Mouse (Mus musculus) large intestine, adult 2 months (tissue): ENCODE data around the gene Gpsm3. TPM values are rescaled to one million over a fixed set of nuclear protein-coding genes. Genes with fewer than 3 reads are reported as not detected.

ENCODE experiments used
- DNase-seq: peaks from one replicate; pipeline ENCODE4 v3.0.0-alpha.2; 2012; ENCODE audit warnings: low read depth, low spot score
- WGBS: fragments of 180-500 bp; shearing (Covaris S2); methylation state at CpG from one replicate; pipeline ENCODE4 v1.1.7; 2018; 5-methylcytosine and 5-hydroxymethylcytosine counted together
- polyA plus RNA-seq: library from polyadenylated mRNA; depleted of rRNA; stranded (reverse); fragments of >200 nt; gene quantifications from 2 replicates; pipeline ENCODE4 v1.2.3, GENCODE M21; 2012

The Gpsm3 gene
- polyA plus RNA-seq, 1 experiment = 11.8 TPM

- no peak for DNase-seq
- WGBS = 50% methylated on average over 16 of the region's 16 CpGs
These were observed 36.6 kb downstream of the Gpsm3 start for GRCm38 (mm10) chr17:34626062-34626772.

DNA sequence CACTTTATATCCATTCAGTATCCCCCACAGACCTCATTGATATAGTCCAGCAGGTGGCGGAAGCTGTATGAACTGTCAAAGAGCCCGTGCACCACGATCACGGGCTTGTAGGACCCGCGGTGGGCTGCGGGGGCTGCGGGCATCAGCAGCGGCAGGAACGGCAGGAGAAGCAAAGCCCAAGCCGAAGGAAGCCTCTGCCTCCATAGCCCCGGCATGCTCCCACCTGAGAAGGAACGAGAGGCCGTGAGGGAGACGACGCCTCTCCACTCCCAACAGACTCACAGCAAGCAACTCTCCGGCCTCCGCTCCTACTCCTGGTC lies 37.1 kb downstream of the Gpsm3 start:
- DNase-seq = no peak
- under 1% methylated on average over 18 of the region's 18 CpGs for WGBS

DNA sequence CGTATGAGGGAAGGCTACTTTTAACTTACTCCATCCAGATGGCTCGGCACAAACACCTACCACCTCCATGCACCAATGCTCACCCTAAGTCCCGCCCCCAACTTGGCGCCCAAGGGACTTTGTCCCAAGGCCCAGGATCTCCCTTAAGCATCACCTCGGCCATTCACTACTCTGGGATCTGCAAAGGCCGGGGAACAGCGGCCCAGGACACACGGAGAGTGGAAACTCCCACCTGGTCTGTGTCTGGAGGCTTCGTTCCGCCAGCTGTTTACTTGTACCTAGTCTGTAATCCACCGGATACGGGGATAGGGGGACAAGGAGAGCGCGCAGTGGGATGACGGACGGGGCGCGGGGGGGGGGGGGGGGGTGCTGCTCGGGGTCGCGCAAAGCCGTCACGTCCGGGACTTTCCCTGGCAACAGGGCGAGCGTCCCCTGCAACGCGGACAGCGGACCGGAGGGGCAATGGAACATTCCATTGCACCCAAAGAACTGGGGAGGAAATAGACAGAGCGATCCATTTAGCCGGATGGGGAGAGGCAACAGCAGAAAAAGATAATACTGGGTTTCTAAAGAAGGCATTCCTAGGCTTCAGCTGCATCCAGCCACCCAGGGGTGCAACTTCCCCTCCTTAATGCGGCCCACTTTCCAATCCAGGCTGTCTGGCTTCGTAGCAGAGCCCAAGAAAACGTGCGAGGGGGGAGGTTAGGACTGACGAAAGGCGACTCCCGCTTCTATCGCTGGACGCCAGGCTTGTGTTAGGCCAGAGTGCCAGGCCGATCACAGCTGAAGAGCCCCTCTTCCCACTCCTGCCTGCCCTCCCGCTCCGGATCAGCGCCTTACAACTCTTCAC lies 37.7 kb downstream of the Gpsm3 start:
- peak; percentile 45 for DNase-seq
- 1% methylated on average over 45 of the region's 45 CpGs for WGBS

DNA sequence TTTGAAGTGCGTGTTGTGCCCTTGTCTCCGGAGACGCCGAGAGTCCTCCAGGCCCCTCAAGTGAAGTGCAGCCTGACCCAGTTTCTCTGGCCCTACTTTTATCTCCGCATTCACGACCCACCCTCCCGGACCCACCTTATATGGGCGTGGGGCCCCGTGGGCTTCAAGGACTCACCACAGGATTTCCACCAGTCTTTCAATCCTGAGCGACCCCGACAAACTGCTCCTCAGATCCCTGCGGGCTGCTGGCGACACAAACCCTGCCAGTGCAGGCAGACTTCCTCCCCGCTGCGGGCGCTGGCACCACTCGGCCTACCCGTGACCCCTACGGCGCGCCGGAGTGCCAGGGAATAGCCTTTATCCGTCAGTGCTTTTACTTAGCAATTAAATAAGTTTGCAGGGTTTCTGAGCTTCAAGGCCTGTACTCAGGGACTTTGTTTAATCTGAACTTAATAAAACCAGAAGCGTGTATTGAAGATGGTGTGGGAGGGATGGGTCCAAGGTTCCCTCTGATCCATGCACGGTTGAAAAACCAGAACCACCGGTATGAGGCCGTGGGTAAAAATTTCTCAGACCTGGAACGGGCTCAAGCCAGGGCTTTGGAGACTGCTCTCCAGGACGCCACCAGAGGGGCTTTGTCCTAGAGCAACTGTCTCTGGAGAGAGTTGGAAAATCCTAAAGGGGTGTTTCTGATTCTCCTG lies 38.5 kb downstream of the Gpsm3 start, which contains the start of gene Ppt2:
Gene Ppt2, minus strand, starts transcription at position 568 of the 701 bp plus-strand sequence.
- WGBS = 1% methylated on average over 29 of the region's 29 CpGs
- DNase-seq = no peak

- WGBS = 5% methylated on average over 5 of the region's 5 CpGs
These were observed 39.0 kb downstream of the Gpsm3 start for GRCm38 (mm10) chr17:34628644-34628967.

GRCm38 (mm10) chr17:34629221-34629751 lies 39.7 kb downstream of the Gpsm3 start, which contains the start of gene Prrt1:
Gene Prrt1, plus strand, starts transcription at chr17:34629533.
- 33% methylated on average over 16 of the region's 16 CpGs for WGBS
- no peak for DNase-seq

More at GRCm38 (mm10) chr17:34628644-34628967, 39.0 kb downstream of the Gpsm3 start:
- DNase-seq = no peak

DNA sequence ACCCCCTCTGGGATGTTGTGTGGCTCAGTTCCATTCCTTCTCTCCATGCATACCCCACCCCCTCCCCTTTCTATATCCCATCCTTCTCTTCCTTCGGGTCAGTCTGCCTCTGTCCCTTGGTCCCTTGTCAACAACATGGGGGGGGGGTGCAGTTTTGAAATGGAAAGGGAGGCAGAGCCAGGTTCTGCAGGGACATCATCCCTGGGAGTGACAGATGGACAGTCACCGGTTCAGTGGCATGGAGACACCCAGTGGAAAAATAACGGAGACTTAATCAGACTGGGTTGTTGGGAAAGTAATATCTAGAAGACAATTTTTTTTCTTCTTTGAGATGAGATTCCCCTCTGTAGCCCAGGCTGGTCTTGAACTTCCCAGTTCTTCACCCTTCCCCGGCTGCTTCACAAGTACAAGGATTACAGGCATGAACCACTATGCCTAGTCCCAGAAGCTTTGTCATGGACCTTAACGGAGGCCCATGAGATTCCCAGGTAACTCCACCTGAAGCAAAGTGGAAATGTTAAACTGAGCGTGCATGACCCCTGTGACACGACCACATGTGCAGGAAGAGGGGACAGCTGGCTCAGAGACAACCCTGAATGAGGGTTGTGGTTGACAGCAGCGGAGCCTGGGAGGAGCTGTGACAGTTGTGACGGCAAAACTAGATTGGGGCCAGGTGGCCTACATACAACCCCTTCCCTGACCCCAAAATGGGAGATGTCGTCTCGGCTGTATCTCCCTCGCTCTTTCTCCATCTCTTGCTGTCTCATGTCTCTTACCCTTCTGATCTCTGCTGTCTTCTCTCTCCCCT lies 40.4 kb downstream of the Gpsm3 start:
- 66% methylated on average over 12 of the region's 12 CpGs for WGBS
- no peak for DNase-seq

DNA sequence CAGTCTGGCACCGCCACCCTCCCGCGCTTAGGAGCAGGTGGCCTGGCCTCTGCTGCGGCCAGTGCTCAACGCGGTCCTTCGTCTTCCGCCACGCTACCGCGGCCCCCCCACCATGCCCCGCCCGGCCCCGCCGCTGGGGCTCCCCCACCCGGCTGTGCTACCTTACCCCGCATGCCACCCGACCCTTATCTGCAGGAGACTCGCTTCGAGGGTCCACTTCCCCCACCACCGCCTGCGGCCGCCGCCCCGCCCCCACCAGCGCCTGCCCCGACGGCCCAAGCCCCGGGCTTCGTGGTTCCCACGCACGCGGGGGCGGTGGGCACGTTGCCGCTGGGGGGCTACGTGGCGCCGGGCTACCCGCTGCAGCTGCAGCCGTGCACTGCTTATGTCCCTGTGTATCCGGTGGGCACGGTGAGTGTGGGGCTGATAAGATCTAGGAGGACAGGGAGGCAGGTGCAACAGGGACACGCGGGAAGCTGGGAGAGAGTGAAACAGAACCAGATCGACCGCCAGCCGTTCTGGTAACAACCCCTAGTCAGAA lies 41.2 kb downstream of the Gpsm3 start:
- no peak for DNase-seq
- 11% methylated on average over 48 of the region's 48 CpGs for WGBS

GRCm38 (mm10) chr17:34631647-34632046 lies 42.0 kb downstream of the Gpsm3 start:
- 32% methylated on average over 12 of the region's 12 CpGs for WGBS

GRCm38 (mm10) chr17:34632261-34632691 lies 42.7 kb downstream of the Gpsm3 start:
- DNase-seq = no peak
- WGBS = 1% methylated on average over 26 of the region's 26 CpGs

More at GRCm38 (mm10) chr17:34631647-34632046, 42.0 kb downstream of the Gpsm3 start:
- DNase-seq = no peak

DNA sequence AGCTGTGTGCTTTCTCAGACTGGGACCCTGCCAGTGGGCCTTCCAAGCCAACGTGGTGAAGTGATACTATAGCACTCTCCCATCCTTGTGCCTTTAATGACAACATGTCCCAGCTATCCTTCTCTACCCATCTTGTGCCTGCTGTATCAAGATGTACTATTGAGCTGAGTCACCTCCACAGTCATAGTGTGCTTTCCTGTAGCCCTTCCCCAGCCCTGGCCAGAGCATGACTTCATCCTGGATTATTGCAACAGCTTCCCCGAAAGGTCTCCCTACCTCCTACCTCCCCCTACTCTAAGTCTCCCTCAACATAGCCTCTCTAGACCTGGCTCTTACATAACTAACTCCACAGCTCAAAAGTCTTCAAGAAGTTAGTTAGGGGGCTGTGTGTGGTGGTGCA lies 46.1 kb downstream of the Gpsm3 start:
- 76% methylated on average over 2 of the region's 2 CpGs for WGBS
- DNase-seq = no peak

DNA sequence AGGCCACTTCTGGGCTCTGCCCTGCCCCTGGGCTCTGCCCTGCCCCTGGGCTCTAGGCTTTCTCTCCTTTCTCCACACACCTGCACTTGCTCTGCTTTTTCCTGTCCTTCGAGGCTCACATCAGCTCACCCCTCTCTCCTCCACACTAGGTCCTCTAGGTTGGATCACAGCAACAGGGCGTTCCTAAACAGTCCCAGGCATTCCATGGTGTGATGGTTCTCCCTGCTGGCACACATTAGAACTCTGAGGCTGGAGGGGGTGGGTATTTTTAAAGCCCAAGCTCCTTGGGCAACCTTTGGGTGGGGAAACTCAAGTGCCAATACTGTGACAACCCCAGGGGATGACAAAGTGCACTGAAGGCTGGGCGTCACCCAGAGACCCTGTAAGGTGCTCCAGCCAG lies 47.9 kb downstream of the Gpsm3 start:
- no peak for DNase-seq
- WGBS = 60% methylated on average over 3 of the region's 3 CpGs

DNA sequence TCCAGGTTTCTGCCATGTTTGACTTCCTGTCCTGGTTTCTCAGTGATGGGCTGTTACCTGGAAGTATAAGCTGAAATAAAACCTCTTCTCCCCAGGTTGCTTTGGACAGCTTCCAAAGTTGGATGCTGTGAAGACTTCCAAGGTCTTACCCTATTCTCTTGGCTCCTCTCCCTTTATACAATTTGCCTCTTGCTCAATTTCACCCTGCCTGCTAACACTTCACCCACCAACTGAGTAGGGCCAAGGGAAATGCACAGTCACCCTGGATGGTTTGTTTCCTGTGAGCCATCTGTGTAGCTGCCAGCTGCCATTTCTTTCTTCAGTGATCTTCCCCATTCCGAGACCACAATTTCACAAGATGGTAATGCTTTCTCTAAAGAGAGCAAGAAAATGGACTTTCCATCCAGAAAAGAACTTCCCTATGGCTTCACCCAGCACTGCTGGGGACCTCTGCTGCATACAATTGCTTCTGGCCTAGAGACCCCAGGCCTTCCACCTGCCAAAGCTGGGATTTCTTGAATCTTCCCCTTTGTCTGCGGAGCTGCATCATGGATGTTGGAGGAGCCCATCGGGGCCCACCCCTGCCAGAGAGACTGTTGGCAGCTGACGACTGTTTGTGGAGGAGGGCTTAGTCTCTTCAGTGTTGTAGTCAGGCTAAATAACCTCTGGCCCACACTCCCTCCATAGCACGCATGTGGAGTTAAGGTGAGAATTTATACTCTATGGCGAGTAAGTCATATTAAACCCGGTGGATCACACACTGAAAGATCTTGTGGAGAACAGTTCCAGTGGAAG lies 50.1 kb downstream of the Gpsm3 start:
- 79% methylated on average over 7 of the region's 7 CpGs for WGBS
- DNase-seq = no peak

DNA sequence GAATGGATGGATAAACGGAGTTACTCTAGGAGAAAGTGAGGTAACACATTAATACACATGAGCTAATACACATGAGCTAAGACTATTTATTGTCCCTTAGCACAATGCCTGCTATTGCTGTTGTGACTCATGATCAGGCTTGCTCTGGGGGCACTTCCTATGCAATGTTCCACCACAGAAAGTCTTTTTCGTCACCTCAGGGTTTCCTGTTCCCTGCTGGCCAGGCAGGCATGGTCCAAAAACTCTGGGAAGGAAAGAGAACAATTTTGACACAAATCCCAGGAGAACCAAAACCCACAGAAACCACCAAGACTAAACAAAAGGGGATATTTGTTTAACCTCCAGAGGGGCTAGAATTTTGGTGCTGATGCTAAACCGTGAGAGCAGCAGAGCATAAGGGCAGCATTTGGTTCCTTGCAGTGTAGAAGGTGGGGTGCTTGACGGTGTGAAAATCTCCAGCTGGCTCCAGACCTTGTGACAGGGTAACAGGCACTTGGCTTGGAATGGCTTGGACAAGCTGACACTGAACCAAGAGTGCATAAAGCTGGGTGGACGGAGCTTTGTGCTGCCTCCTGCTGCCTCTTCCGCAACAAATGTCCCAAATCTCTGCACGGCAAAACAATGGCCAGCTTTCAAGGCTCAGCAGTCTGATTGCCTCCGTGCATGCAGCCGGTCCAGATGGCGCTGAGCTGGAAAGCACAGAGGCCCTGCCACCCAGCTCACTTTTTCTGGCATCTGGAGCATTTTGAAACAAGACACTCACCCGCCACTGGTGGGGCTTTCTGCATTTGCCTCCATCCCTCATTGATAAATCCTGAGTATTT lies 51.4 kb downstream of the Gpsm3 start:
- WGBS = 34% methylated on average over 11 of the region's 11 CpGs
- DNase-seq = no peak
